Mouse (Mus musculus) neural tube, embryonic 12.5 days (tissue): ENCODE measurements at regions not wholly inside any gene's neighbourhood (a gene's known extent, or its start where the extent isn't known, plus 50 kb on each side); places are given as distances from the start of the nearest gene placed in this dataset.

Experiments used
- ATAC-seq: fragments of 200-750 bp; cut with Nextera tagmentation; 2 replicates; pipeline ENCODE4 v1.8.0; 2017; ENCODE audit warnings: low read depth, mild to moderate bottlenecking, moderate TSS enrichment, moderate library complexity; ENCODE audit not compliant: low FRiP score
- H3K27ac ChIP-seq: fragments of 300-500 bp; sonication (generic); 2 replicates; pipeline ENCODE4 v1.5.1; 2016
- H3K27me3 ChIP-seq: fragments of 300-500 bp; sonication (generic); replicated peaks from 2 replicates; pipeline ENCODE4 v1.6.1; 2016; ENCODE audit warnings: mild to moderate bottlenecking
- H3K36me3 ChIP-seq: fragments of 300-500 bp; sonication (generic); 2 replicates; pipeline ENCODE4 v1.6.1; 2016; ENCODE audit warnings: mild to moderate bottlenecking
- H3K4me1 ChIP-seq: fragments of 300-500 bp; sonication (generic); 2 replicates; pipeline ENCODE4 v1.6.1; 2016
- H3K4me2 ChIP-seq: fragments of 300-500 bp; sonication (generic); replicated peaks from 2 replicates; pipeline ENCODE4 v1.6.1; 2016; ENCODE audit warnings: mild to moderate bottlenecking
- H3K4me3 ChIP-seq: fragments of 300-500 bp; sonication (generic); 2 replicates; pipeline ENCODE4 v1.5.1; 2016
- H3K9ac ChIP-seq: fragments of 300-500 bp; sonication (generic); 2 replicates; pipeline ENCODE4 v1.6.1; 2016; ENCODE audit warnings: mild to moderate bottlenecking
- H3K9me3 ChIP-seq: fragments of 300-500 bp; sonication (generic); 2 replicates; pipeline ENCODE4 v1.6.1; 2016; ENCODE audit warnings: mild to moderate bottlenecking
- WGBS: fragments of 180-500 bp; shearing (Covaris S2); methylation state at CpG from one replicate; pipeline ENCODE4 v1.1.7; 2016; 5-methylcytosine and 5-hydroxymethylcytosine counted together

DNA sequence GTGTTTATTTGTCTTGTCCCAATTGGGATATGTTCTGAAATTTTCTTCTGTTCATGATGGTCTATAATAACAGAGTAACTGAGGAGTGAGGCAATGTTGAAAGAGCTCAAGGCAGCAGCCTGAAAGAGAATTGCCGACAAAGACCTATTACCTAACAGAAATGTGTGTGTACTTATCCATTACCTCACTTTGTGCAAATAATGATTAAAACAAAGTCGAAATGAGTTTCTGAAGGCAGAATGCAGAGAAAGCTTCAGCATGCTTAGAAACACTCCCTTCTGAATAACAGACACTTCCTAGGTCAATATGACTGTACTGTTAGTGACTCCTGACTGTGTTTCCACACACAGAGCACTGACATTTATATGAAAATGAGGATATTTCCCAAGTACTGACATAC, 63.0 kb downstream of the Kbtbd8 start:
- 80% methylated on average over 2 of the region's 2 CpGs for WGBS
- no peak overlapping the region for H3K4me3 ChIP-seq
- no peak overlapping the region for H3K9ac ChIP-seq
- no peaks in the 10 kb centered on the region for H3K4me1 ChIP-seq
- H3K27ac ChIP-seq = no peak overlapping the region
- H3K9me3 ChIP-seq = no peaks in the 10 kb centered on the region
- no peak for ATAC-seq
- no peak overlapping the region for H3K4me2 ChIP-seq
- H3K36me3 ChIP-seq = no peaks in the 10 kb centered on the region
- no peaks in the 10 kb centered on the region for H3K27me3 ChIP-seq

GRCm38 (mm10) chr6:95182238-95182637, 65.2 kb downstream of the Kbtbd8 start:
- Histone ChIP-seq H3K27ac (no peak overlapping the region), H3K36me3 (no peaks in the 10 kb centered on the region), H3K4me3 (no peak overlapping the region), H3K9ac (no peak overlapping the region), H3K4me2 (no peak overlapping the region), H3K4me1 (no peaks in the 10 kb centered on the region), H3K27me3 (no peaks in the 10 kb centered on the region), H3K9me3 (no peaks in the 10 kb centered on the region)
- ATAC-seq = no peak
- WGBS = 36% methylated on average over 1 of the region's 1 CpGs

- Histone ChIP-seq H3K27me3 (no peaks in the 10 kb centered on the region), H3K9me3 (no peaks in the 10 kb centered on the region), H3K4me2 (no peak overlapping the region), H3K27ac (no peak overlapping the region), H3K36me3 (no peaks in the 10 kb centered on the region), H3K9ac (no peak overlapping the region), H3K4me1 (no peaks in the 10 kb centered on the region), H3K4me3 (no peak overlapping the region)
- WGBS = 86% methylated on average over 7 of the region's 7 CpGs
- ATAC-seq = no peak
Measured at GRCm38 (mm10) chr6:95185074-95185931, 68.3 kb downstream of the Kbtbd8 start.

GRCm38 (mm10) chr6:95196631-95197030, 79.6 kb downstream of the Kbtbd8 start:
- Histone ChIP-seq H3K4me2 (no peak overlapping the region), H3K27me3 (no peaks in the 10 kb centered on the region), H3K27ac (no peak overlapping the region), H3K36me3 (no peaks in the 10 kb centered on the region), H3K4me1 (no peaks in the 10 kb centered on the region), H3K9me3 (no peaks in the 10 kb centered on the region), H3K4me3 (no peak overlapping the region), H3K9ac (no peak overlapping the region)
- ATAC-seq = no peak
- 45% methylated on average over 2 of the region's 2 CpGs for WGBS

- no peak overlapping the region for H3K27ac ChIP-seq
- no peak overlapping the region for H3K4me3 ChIP-seq
- H3K36me3 ChIP-seq = no peaks in the 10 kb centered on the region
- H3K9ac ChIP-seq = no peak overlapping the region
- 87% methylated on average over 6 of the region's 6 CpGs for WGBS
- no peak for ATAC-seq
- no peaks in the 10 kb centered on the region for H3K27me3 ChIP-seq
- H3K9me3 ChIP-seq = no peaks in the 10 kb centered on the region
- H3K4me2 ChIP-seq = no peak overlapping the region
- H3K4me1 ChIP-seq = peaks cover 10% of the 10 kb centered on the region
Measured at GRCm38 (mm10) chr6:95198611-95199010, 81.6 kb downstream of the Kbtbd8 start.

GRCm38 (mm10) chr6:95202291-95202790, 85.3 kb downstream of the Kbtbd8 start:
- H3K36me3 ChIP-seq = no peaks in the 10 kb centered on the region
- ATAC-seq = peak; percentile 85
- H3K4me3 ChIP-seq = no peak overlapping the region
- H3K27me3 ChIP-seq = no peaks in the 10 kb centered on the region
- peaks cover 10% of the 10 kb centered on the region for H3K4me1 ChIP-seq
- no peaks in the 10 kb centered on the region for H3K9me3 ChIP-seq
- peak overlapping the region; percentile 49 for H3K4me2 ChIP-seq
- WGBS = 11% methylated on average over 6 of the region's 6 CpGs
- peak overlapping the region; percentile 67 for H3K27ac ChIP-seq
- H3K9ac ChIP-seq = no peak overlapping the region

- no peaks in the 10 kb centered on the region for H3K9me3 ChIP-seq
- ATAC-seq = peak; percentile 87
- H3K36me3 ChIP-seq = no peaks in the 10 kb centered on the region
- no peak overlapping the region for H3K4me3 ChIP-seq
- 19% methylated on average over 9 of the region's 9 CpGs for WGBS
- H3K9ac ChIP-seq = no peak overlapping the region
- H3K27me3 ChIP-seq = no peaks in the 10 kb centered on the region
- peaks cover 10% of the 10 kb centered on the region for H3K4me1 ChIP-seq
- H3K27ac ChIP-seq = peak overlapping the region; percentile 67
- peak overlapping the region; percentile 49 for H3K4me2 ChIP-seq
Measured at GRCm38 (mm10) chr6:95202978-95203377, 85.9 kb downstream of the Kbtbd8 start.

DNA sequence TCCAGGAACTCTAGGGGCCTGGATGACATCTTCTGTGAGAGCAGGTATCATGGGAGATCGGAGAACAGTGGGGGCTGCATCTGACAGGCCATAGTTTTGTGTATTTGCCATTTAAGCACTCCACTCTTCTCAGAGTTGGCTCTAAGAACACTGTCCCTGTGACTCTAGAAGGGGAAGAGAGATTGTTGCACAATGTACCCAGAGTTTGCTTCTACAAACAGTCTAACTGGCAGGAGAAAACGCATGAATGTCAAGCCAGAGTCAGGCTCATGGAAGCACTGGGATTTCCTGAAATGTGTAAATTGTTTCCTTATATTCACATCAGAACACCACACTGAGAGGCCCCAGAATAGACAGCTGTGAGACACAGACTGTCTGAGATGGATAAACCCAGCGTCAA, 87.2 kb downstream of the Kbtbd8 start:
- H3K27ac ChIP-seq = no peak overlapping the region
- H3K4me1 ChIP-seq = peaks cover 10% of the 10 kb centered on the region
- H3K4me3 ChIP-seq = no peak overlapping the region
- H3K9me3 ChIP-seq = no peaks in the 10 kb centered on the region
- no peaks in the 10 kb centered on the region for H3K27me3 ChIP-seq
- WGBS = 83% methylated on average over 3 of the region's 3 CpGs
- ATAC-seq = no peak
- H3K9ac ChIP-seq = no peak overlapping the region
- H3K4me2 ChIP-seq = no peak overlapping the region
- H3K36me3 ChIP-seq = no peaks in the 10 kb centered on the region

DNA sequence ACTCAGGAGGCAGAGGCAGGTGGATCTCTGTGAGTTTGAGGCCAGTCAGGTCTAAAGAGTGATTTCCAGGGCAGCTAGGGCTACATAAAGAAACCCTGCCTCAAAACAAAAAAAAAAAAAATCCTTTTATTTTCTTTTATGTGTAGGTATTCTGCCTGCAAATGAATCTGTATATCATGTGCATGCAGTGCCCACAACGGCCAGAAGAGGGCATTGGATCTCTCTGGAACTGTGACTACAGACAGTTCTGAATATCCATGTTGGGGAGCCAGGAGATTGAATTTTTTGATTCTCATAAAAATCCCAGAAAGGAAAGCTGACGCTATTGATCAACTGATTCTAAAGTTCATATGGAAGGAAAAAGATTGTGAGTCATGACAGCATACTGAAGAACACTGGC, 90.0 kb downstream of the Kbtbd8 start:
- H3K4me1 ChIP-seq = peaks cover 7% of the 10 kb centered on the region
- no peaks in the 10 kb centered on the region for H3K27me3 ChIP-seq
- H3K27ac ChIP-seq = no peak overlapping the region
- no peak overlapping the region for H3K4me3 ChIP-seq
- no peak for ATAC-seq
- no peak overlapping the region for H3K9ac ChIP-seq
- no peaks in the 10 kb centered on the region for H3K36me3 ChIP-seq
- no peak overlapping the region for H3K4me2 ChIP-seq
- no peaks in the 10 kb centered on the region for H3K9me3 ChIP-seq
- WGBS = 33% methylated on average over 2 of the region's 2 CpGs

DNA sequence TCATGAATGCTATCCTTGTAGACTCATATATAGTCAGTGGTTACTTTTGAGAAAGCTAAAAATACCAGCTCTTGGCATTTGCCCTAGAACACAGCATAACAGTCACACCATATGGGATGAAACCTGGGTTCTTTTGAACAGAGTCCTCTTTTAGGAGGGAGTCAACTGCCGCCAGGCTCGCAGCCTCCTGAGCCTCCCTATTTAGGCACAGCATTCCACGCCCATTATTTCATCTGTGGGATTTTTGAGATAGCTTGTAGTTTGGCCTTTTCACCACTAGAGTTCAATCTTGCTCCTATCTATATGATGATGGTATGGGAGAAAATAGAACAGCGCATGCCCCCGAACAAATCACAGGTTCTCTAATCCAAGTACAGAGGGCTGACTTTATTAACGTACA, 100.4 kb downstream of the Kbtbd8 start:
- WGBS = 60% methylated on average over 6 of the region's 6 CpGs
- Histone ChIP-seq H3K27me3 (0 out of 2 replicates have a peak, but pooled peaks cover 4% of the 10 kb centered on the region), H3K36me3 (no peaks in the 10 kb centered on the region), H3K4me1 (no peaks in the 10 kb centered on the region), H3K4me2 (no peak overlapping the region), H3K4me3 (no peak overlapping the region), H3K27ac (no peak overlapping the region), H3K9me3 (no peaks in the 10 kb centered on the region), H3K9ac (no peak overlapping the region)
- no peak for ATAC-seq

GRCm38 (mm10) chr6:95218830-95219229, 101.8 kb downstream of the Kbtbd8 start:
- 0 out of 2 replicates have a peak, but pooled peaks cover 4% of the 10 kb centered on the region for H3K27me3 ChIP-seq
- H3K36me3 ChIP-seq = no peaks in the 10 kb centered on the region
- H3K4me2 ChIP-seq = no peak overlapping the region
- H3K9me3 ChIP-seq = no peaks in the 10 kb centered on the region
- ATAC-seq = no peak
- H3K27ac ChIP-seq = no peak overlapping the region
- H3K4me3 ChIP-seq = no peak overlapping the region
- H3K4me1 ChIP-seq = no peaks in the 10 kb centered on the region
- H3K9ac ChIP-seq = no peak overlapping the region
- WGBS = 75% methylated on average over 3 of the region's 3 CpGs

DNA sequence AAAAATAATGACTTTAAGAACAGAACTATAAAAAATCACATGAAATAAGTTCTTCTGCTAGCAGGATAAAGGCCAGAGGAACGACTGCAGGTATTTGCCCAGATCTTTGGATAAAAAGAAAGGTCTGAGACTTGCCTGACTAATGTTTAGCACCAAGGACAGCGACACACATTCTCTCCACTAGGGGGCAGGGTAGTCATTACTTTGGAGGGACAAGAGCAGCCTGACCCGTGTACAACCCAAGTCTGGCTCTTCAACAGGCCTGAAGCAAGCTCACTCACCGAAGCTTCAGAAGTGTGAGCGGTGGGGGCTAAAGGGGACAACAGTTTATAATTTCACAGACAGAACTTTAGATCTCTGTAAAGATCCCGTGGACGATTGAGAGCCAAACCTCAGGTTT, 98.4 kb upstream of the Gm10234 start:
- no peaks in the 10 kb centered on the region for H3K9me3 ChIP-seq
- H3K36me3 ChIP-seq = no peaks in the 10 kb centered on the region
- H3K4me3 ChIP-seq = no peak overlapping the region
- H3K4me2 ChIP-seq = no peak overlapping the region
- no peaks in the 10 kb centered on the region for H3K4me1 ChIP-seq
- H3K27me3 ChIP-seq = no peaks in the 10 kb centered on the region
- H3K27ac ChIP-seq = no peak overlapping the region
- H3K9ac ChIP-seq = no peak overlapping the region
- ATAC-seq = peak; percentile 58; the same call in 1 of the 2 replicates
- 31% methylated on average over 7 of the region's 7 CpGs for WGBS

DNA sequence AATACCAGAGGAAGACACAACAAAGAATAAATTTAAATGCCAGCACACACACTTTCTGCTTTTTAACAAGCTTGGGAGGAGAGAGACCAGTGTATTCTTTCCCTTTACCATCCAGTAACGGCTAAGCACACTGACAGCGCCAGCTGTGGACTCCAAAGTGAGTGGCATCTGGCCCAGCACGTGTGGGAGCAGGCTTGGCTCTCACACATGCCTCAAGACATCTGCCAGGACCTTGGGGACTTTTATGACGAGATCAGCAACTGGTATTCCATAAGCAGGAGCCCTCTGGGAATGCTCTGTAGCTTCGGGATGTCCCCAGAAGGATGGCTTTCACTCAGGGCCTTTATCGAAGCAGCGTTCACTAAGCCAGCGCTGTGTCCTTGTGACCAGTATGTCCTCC, 92.0 kb upstream of the Gm10234 start:
- Histone ChIP-seq H3K9ac (no peak overlapping the region), H3K36me3 (no peaks in the 10 kb centered on the region), H3K4me3 (no peak overlapping the region), H3K4me1 (0 out of 2 replicates have a peak, but pooled peaks cover 8% of the 10 kb centered on the region), H3K9me3 (no peaks in the 10 kb centered on the region), H3K27me3 (no peaks in the 10 kb centered on the region), H3K27ac (no peak overlapping the region), H3K4me2 (no peak overlapping the region)
- no peak for ATAC-seq
- WGBS = 71% methylated on average over 8 of the region's 8 CpGs
